Mouse (Mus musculus): ENCODE measurements around the gene Csf1. TPM values are rescaled to one million over a fixed set of nuclear protein-coding genes. Genes with fewer than 3 reads are reported as not detected.

Csf1 gene
- polyA plus RNA-seq, 1 experiment from 2014 or later, result 14.7 TPM

DNA sequence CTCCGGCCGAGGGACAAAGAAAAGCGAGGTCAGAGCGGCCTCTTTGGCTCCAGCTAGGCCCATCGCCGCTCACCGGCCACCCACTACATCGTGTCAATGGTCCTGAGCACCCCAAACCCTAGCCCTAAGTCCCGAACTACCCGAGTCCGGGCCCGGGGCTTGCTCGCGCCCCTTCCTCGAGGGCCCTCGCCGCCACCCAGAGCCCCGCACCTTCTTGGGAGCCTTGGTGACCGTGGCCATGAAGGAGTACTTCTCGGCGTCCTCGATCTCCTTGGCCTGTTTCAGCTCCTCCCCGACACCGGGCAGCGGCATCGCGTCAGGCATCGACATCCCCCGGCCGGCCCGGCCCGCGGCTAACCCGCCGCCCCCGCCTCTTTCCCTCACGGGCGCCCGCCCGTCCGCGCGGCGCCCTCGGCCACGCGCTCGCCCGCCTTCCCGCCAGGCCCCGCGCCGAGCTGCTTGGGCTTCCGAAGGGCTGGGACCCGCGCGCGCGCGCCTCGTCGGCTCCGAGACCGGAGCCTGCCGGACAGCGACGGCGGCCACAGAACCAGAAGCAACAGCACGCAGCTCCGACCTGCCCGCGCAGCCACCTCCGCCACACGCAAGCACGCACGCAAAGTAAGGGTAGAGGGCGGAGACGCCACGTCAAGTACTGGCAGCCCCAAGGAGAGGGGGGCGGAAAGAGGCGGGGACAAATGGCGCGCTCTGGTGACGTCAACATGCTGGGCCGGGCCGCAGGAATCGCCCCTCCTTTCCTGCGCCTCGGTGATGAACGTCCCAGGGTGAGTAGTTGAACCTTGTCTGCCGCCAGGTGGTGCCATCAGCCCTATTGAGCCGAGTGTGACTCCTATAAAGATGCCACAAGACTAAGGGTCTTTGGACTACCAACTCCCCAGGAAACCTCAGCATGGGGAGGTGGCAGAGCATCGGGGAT lies 64.1 kb downstream of the Csf1 start, which contains the start of gene Ahcyl1:
Gene Ahcyl1 (minus strand): TSS at position 613 of the 934 bp plus-strand sequence.
- Histone ChIP-seq H3K4me3 (ENCODE audit: low read depth, low read length) (peak within 1 kb of the TSS; percentile 81), H3K36me3 (ENCODE audit: control insufficient read depth, insufficient read depth, low read length) (no peaks in the 10 kb centered on the region), H3K4me2 (replicated peaks; ENCODE audit: low read depth) (peak within 1 kb of the TSS; percentile 60), H3K4me1 (replicated peaks; ENCODE audit: control insufficient read depth, insufficient read depth) (no peaks in the 10 kb centered on the region; the same call in 1 of the 2 replicates), H3K9me3 (ENCODE audit: control insufficient read depth, low read length) (no peaks in the 10 kb centered on the region), H3K27me3 (ENCODE audit: control insufficient read depth, insufficient read depth, low read length) (no peaks in the 10 kb centered on the region), H3K9ac (ENCODE audit: low read length) (peak within 1 kb of the TSS; percentile 98), H3K27ac (replicated peaks) (peak within 1 kb of the TSS; percentile 97)
- ATAC-seq (ENCODE audit: low FRiP score, low TSS enrichment) (peak; percentile 98), DNase-seq (ENCODE audit: low spot score) (peak; percentile 99)
- TF ChIP-seq EP300 (optimal IDR thresholded peaks at IDR 0.05) (no peak), CTCF (IDR thresholded peaks at IDR 0.05; ENCODE audit: low read depth) (peak; percentile 99)
- under 1% methylated on average over 88 of the region's 93 CpGs for WGBS

DNA sequence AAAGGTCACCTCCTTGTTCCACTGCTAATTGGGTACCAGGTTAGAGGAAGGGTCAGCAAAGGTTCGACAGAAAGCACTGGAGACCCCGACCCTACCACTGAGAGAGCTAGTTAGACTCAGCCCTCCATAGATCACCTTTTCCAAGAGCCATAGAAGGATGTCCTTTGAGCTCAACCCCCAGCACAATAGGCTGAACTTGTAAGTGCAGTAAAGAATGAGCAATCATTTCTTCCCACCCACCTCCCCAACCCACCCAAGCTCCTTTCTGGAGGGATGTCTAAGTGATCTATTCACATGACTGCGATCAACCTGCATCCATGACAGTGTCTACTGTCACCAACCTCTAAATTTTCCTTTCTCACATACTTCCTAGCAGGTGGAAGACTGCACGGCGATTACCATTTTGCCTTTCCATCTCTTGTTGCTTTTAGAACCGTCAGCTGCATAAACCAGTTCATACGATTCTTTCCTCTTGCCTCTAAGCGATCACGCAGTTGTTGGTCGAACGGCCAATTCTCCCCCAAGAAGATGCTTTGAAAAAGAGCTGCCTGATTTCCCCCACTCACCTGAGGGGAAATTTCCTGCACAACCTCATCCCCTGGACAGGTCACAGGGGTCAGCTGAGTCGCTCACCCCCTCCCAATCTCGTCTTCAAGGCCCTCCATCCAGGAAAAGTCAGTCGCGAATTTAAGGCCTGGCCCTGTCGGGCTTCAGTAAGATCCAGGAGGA lies 64.9 kb downstream of the Csf1 start:
- WGBS, result 3% methylated on average over 16 of the region's 16 CpGs

DNA sequence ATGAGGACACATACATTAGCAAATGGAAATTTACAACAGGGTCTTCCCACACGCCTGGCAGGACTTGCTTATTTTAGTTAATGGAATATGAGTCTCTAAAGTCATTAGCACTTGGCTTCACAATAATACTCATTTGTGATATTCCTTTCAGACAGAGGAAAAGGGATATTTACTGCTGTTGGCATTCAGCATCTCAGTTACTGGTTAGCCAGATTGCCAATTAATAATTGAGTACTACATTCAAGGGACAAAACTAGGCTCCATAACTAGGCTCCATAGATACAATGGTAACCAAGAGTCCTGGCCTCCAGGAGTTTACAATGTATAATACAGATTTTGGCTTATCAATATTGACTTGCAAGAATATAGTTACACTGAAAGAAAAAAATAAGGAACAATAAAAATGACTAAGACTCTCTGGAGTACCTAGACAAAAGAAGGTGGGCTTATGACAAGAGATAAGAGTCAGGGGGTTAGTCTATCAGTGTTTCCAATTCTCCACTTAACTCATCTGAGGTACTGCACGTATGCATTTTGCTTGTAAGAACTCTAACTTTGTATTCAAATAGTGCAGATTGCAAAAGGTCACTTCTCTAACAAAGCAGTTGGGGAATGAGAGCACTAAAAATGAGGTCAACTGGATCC lies 65.9 kb downstream of the Csf1 start:
- no peak overlapping the region for H3K9ac ChIP-seq (ENCODE audit: low read length)
- H3K4me2 ChIP-seq (replicated peaks; ENCODE audit: low read depth), result peak overlapping the region; percentile 60; the same call in 1 of the 2 replicates
- no peaks in the 10 kb centered on the region for H3K9me3 ChIP-seq (ENCODE audit: control insufficient read depth, low read length)
- no peaks in the 10 kb centered on the region for H3K36me3 ChIP-seq (ENCODE audit: control insufficient read depth, insufficient read depth, low read length)
- H3K27ac ChIP-seq (replicated peaks), result no peak overlapping the region
- ATAC-seq (ENCODE audit: low FRiP score, low TSS enrichment), result no peak
- H3K4me1 ChIP-seq (replicated peaks; ENCODE audit: control insufficient read depth, insufficient read depth), result no peaks in the 10 kb centered on the region; the same call in 1 of the 2 replicates
- H3K27me3 ChIP-seq (ENCODE audit: control insufficient read depth, insufficient read depth, low read length), result no peaks in the 10 kb centered on the region
- peak overlapping the region; percentile 81; the same call in 1 of the 2 replicates for H3K4me3 ChIP-seq (ENCODE audit: low read depth, low read length)
- no peak for DNase-seq (ENCODE audit: low spot score)
- 39% methylated on average over 2 of the region's 2 CpGs for WGBS
- TF ChIP-seq CTCF (IDR thresholded peaks at IDR 0.05; ENCODE audit: low read depth), result no peak
- no peak for TF ChIP-seq EP300 (optimal IDR thresholded peaks at IDR 0.05)

More for the DNA sequence above, 64.9 kb downstream of the Csf1 start:
- H3K4me1 ChIP-seq (replicated peaks; ENCODE audit: control insufficient read depth, insufficient read depth), result no peaks in the 10 kb centered on the region; the same call in 1 of the 2 replicates
- H3K36me3 ChIP-seq (ENCODE audit: control insufficient read depth, insufficient read depth, low read length), result no peaks in the 10 kb centered on the region
- H3K4me3 ChIP-seq (ENCODE audit: low read depth, low read length), result peak overlapping the region; percentile 81
- H3K9ac ChIP-seq (ENCODE audit: low read length), result peak overlapping the region; percentile 98
- no peak for ATAC-seq (ENCODE audit: low FRiP score, low TSS enrichment)
- no peak for DNase-seq (ENCODE audit: low spot score)
- TF ChIP-seq CTCF (IDR thresholded peaks at IDR 0.05; ENCODE audit: low read depth) (no peak), EP300 (optimal IDR thresholded peaks at IDR 0.05) (no peak)
- peak overlapping the region; percentile 97 for H3K27ac ChIP-seq (replicated peaks)
- H3K4me2 ChIP-seq (replicated peaks; ENCODE audit: low read depth), result peak overlapping the region; percentile 60
- H3K27me3 ChIP-seq (ENCODE audit: control insufficient read depth, insufficient read depth, low read length), result no peaks in the 10 kb centered on the region
- no peaks in the 10 kb centered on the region for H3K9me3 ChIP-seq (ENCODE audit: control insufficient read depth, low read length)

Other genes with a start within 250 kb of the Csf1 start
- gene Slc6a17, start 242.5 kb downstream of the Csf1 start, polyA plus RNA-seq (2015; fragmentation: Nextera tagmentation; extraction: Ambion mirVana), result 1.7 and 2.1 TPM in 2 replicates
- not detected in 2 replicates for gene Ubl4b, start 205.4 kb downstream of the Csf1 start, polyA plus RNA-seq (2015; fragmentation: Nextera tagmentation; extraction: Ambion mirVana)
- not detected in 2 replicates for gene Alx3, start 165.4 kb downstream of the Csf1 start, polyA plus RNA-seq (2015; fragmentation: Nextera tagmentation; extraction: Ambion mirVana)
- not detected in 2 replicates for gene Gm10961, start 129.1 kb downstream of the Csf1 start, polyA plus RNA-seq (2015; fragmentation: Nextera tagmentation; extraction: Ambion mirVana)
- 25.4 and 26.1 TPM in 2 replicates for gene Strip1, start 128.8 kb downstream of the Csf1 start, polyA plus RNA-seq (2015; fragmentation: Nextera tagmentation; extraction: Ambion mirVana)
- gene Ahcyl1, start 63.9 kb downstream of the Csf1 start, polyA plus RNA-seq (2015; fragmentation: Nextera tagmentation; extraction: Ambion mirVana), result 39.8 and 41.4 TPM in 2 replicates
- gene Eps8l3, start 116.8 kb upstream of the Csf1 start, polyA plus RNA-seq (2015; fragmentation: Nextera tagmentation; extraction: Ambion mirVana), result 29.2 and 29.8 TPM in 2 replicates
- 249 and 273 TPM in 2 replicates for gene Gstm5, start 135.4 kb upstream of the Csf1 start, polyA plus RNA-seq (2015; fragmentation: Nextera tagmentation; extraction: Ambion mirVana)
- gene Gstm7, start 171.3 kb upstream of the Csf1 start, polyA plus RNA-seq (2015; fragmentation: Nextera tagmentation; extraction: Ambion mirVana), result 12.4 and 15.9 TPM in 2 replicates
- gene Gstm6, start 183.3 kb upstream of the Csf1 start, polyA plus RNA-seq (2015; fragmentation: Nextera tagmentation; extraction: Ambion mirVana), result 13.7 and 15.8 TPM in 2 replicates
- gene Gstm3, start 208.8 kb upstream of the Csf1 start, polyA plus RNA-seq (2015; fragmentation: Nextera tagmentation; extraction: Ambion mirVana), result 53.8 and 54.0 TPM in 2 replicates
- gene Gstm2, start 226.0 kb upstream of the Csf1 start, polyA plus RNA-seq (2015; fragmentation: Nextera tagmentation; extraction: Ambion mirVana), result 189 and 195 TPM in 2 replicates